Mouse (Mus musculus) erythroid progenitor cell, adult 5-6 weeks (primary cell): ENCODE measurements around the gene Gdf15. TPM values are rescaled to one million over a fixed set of nuclear protein-coding genes. Genes with fewer than 3 reads are reported as not detected.

ENCODE experiments used
- ATAC-seq: replicated peaks from 2 replicates; pipeline ENCODE4 v1.8.0; 2016; ENCODE audit warnings: moderate number of reproducible peaks, mild to moderate bottlenecking, moderate TSS enrichment, inconsistent platforms; ENCODE audit not compliant: poor library complexity, low FRiP score, severe bottlenecking
- total RNA-seq, 2 experiments: library from RNA; stranded (forward) in 1 of 2; stranded (reverse) in 1 of 2; fragments of 150-400 nt in 1 of 2; fragments of 186-747, 209-891 nt in 1 of 2; gene quantifications; 2 replicates each; pipeline versions ENCODE4 v1.2.3 to v1.2.4; 2015 to 2017; ENCODE audit warnings: low replicate concordance in 2 of 2

The Gdf15 gene
- total RNA-seq, 2 experiments from 2014 or later = not detected

- ATAC-seq = no peak
Observed at GRCm38 (mm10) chr8:70634066-70634465, 1.8 kb upstream of the Gdf15 start.

DNA sequence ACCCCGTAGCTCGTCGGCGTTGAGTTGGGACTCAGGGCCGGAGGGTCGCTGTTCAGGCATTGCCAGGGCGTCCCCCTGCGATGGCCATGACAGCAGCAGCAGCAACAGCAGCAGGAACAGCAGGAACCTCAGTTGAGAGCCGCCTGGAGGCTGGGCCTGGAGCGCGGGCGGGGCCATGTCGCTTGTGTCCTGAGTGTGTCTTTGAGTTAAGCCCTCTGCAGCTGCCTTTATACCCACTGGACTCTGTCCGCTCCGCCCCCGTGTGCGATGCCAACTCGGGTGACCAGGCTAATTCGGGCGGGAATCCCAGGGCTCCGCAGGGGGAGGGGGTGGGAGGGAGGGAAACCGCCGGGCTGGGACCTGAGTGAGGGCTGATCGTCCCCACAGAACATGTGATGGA is 820 bp downstream of the Gdf15 start:
- ATAC-seq = no peak

DNA sequence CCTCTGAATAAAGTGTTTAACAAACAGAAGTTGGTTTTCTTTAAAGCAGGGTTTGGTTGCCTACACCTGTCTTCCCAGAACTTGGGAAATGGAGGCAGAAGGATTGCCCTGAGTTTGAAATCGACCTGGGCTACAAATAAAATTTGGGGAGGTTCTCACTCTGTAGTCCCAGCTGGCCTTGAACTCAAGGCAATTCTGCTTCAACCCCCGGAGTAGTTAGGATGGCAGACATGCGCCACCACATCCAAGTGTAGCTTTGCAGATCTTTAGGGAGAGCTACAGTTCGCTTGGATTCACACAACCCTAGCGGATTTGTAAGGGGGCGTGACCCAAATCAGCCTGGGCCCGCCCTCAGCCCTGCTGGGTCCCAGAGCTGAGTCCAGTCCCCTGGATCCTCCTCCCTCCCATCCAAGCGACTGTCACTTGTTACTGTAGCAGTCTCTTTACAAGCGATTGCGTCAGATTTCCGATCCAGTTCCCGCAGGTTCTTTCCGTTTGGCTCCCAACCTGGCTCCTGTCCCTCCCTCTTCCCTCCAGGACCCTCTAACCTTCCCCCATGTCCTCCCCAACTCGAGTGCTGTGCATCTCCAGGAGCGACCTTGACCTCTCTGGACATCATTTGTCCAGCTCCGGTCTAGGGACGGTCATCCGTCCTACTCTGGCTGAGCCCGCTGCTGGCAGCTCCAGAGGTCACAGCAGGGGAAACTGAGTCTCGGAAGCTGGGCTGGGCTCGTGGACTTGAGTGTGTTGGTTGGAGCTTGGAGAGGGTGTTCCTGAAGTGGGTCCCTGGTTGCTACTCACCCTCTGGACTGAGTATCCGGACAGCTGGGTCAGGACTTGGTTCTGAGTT is 1.5 kb downstream of the Gdf15 start:
- no peak for ATAC-seq

GRCm38 (mm10) chr8:70629574-70630531 is 2.4 kb downstream of the Gdf15 start:
- peak; percentile 75 for ATAC-seq

DNA sequence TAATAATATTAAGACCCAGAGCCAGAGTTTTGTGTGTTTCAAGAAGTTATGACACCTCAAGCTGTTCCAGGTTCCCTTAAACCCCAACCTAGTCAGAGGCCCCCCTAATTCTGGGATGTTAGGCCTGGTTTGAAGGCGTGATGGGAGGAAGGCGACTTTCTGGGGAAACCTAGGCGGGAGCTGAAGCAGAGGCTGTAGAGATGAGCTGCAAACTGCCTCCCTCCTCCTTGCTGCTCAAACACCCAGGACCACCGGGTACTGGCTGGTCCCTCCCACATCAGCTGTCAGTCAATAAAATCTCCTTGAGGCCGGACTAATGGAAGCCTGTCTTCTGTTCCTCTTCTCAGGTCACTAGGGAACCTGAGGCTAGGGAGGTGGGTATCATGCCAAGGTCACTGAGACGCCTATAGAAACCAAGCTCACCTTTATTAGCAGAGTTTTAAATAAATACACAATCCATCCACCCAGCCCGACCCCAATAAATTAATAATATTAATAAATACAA is 3.2 kb downstream of the Gdf15 start:
- ATAC-seq = no peak

GRCm38 (mm10) chr8:70627041-70627440 is 5.2 kb downstream of the Gdf15 start:
- no peak for ATAC-seq

GRCm38 (mm10) chr8:70625104-70625503 is 7.2 kb downstream of the Gdf15 start:
- no peak for ATAC-seq

DNA sequence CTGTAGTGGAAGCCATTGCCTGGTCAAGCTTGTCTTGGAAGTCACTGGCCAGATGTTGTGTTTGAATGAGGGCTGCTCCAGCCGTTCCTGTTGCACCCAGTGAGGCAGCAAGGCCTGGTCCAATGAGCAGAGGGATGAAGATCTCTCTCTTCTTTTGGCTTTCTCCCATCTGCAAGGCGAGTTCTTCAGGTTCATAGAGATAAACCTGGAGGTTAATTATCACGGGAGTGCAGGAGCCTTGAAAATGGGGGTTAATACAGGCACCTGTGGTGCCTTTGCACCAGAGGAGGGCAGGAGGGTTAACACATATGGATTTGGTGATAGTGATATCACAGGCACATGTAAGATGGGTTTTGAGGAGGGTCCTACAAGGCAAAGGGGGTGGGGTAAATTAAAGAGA is 10.0 kb downstream of the Gdf15 start:
- peak; percentile 62 for ATAC-seq

GRCm38 (mm10) chr8:70618888-70619334 is 13.3 kb downstream of the Gdf15 start:
- ATAC-seq = peak; percentile 82

DNA sequence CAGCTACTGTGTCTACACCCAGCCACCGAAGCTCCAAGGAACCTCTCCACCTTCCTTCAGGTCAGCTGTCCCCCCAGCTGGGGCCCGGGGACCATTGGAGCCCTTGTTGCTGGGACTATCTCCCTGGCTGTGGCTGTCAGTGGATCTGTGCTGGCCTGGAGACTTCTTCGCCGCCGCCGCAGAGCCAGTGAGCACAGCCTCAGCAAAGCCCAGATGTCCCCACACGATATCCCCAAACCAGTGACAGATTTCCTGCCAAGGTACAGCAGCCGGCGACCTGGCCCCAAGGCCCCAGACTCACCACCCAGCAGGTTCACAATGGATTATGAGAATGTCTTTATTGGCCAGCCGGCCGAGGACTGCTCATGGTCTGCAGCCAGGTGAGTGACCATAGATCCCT is 14.3 kb downstream of the Gdf15 start:
- no peak for ATAC-seq

DNA sequence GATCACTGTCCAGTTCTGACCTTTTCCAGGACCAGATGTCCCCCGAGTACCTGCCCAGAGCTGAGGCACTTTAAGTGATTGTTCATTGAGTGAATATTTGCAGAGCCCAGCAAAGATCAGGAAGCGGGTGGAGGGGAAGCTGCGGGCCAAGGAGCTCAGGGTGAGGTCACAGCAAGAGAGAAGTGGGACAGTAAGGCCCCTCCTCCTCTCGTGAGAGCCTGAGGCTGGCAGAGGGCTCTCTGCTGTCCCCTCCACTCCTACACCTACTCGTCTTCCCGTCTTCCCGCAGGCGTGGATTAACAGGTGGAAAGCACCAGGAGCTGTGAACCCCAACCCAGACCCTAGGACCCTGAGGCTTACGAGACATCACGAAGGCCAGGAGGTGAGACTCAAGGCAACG is 15.6 kb downstream of the Gdf15 start:
- no peak for ATAC-seq

DNA sequence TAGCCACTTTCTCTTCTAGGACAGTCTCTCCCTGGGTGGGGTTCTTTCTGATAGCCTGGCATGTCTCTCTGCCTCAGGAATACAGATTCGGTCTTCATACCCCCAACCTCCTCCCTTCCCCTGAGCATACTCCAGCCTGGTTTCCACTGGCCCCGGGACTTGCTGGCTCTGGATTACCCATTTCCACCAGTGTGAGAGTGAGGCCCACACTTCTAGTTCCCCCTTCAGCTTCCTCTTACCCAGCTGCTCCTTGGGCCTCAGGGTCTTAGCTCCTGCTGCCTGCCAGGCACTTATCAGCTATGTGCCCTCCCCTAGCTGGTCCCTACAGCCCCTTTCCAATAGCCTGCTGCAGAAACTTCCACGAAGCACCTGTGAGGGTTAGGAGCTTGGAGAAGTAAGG is 16.4 kb downstream of the Gdf15 start, which contains the start of gene Lrrc25:
TSS of gene Lrrc25 (plus strand) at position 262 of the 400 bp plus-strand sequence.
- ATAC-seq = no peak

DNA sequence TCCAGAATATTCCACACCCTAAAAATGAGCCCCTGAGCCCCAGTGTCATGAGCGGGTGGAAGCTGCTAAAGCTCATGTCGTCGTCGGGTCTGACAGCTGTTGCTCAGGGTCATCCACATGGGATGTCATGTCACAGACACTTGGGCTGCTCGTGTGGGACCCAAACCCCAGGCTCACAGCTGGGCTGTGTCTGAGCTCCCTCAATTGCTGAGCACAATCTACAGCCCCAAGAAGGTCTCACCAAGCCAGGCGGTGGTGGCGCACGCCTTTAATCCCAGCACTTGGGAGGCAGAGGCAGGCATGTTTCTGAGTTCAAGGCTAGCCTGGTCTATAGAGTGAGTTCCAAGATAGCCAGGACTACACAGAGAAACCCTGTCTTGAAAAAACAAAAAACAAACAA is 17.0 kb downstream of the Gdf15 start:
- no peak for ATAC-seq

DNA sequence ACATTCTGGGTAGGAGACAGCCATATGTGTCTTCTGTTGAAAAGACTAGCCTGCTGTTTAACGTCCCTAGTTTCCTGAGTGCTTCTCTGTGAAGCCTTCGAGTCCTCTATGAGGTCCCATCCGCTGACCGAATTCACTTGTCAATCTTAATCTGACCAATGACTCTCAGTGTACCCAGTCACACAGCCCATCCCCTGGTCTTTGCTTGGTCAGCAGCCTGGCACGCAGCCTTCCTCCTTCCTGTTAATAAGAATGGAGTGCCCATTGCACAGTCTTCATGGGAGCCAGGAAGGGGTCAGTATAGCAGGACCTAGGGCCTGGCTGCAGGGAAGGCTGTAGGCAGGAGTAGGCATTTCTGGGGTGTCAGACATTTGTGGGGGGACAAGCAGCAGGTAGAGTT is 17.8 kb downstream of the Gdf15 start:
- no peak for ATAC-seq

DNA sequence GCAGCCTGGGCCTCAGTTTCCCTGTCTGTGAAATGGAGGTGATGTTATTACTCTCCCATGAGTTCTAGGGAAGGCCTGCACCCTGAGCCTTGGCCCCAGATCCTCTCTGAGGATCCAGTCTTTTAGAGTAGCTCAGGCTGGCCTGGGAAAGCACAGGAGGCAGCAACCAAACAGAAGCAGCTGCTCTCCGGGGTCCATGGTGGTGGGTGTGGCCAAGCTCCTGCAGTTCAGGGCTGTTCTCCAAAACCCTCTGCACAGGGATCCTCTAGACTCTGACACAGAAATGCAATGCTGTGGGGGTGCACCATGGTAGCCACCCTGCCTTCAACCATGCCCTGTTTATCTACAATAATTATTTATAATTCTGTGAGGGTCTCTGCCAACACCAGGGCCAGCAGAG is 18.5 kb downstream of the Gdf15 start:
- no peak for ATAC-seq

GRCm38 (mm10) chr8:70611849-70612248 is 20.4 kb downstream of the Gdf15 start:
- peak; percentile 75 for ATAC-seq

- peak; percentile 68 for ATAC-seq
Observed at GRCm38 (mm10) chr8:70610796-70611771, 21.2 kb downstream of the Gdf15 start.

DNA sequence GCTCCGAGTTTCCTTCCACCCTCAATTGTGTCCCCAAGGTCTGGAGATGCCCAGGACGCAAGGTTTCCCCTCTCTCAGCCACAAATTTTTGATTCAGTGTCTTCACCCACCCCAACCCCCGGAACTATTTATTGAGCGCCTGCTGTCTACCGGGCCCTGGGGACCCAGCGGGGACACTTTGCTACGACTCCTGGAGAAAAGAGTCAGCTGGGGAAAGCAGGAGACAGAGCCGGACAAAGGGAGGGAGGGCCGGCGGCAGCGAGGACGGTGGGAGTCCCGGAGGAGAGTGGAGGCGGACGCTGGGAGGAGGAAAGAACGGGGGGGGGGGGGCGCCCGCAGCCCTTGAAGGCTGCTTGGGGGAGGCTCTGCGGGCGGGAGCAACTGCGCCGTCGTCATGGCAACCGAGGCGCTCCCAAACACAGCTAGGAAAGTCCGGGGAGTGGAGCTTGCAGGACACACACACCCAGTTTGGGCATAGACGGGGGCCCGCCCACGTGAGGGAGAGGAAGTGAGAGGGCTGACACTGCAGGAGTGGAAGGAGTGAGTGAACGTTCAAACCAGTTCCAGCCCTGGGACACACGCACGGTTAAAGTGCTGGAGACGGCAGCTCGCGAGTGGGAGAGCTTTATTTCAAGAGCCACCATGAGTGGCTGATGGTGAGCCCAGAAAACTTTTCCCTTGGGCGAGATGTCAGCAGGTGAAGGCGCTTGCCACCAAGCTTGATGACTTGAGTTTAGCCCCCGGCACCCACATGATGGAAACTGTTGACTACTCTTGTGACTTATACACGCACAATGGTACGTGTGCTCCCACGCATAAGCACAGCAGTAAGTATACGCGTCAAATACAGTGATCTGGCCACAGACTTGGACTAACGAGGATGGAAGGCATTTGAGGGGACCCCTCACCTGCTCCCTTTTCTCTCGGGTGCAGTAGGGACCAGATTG is 22.1 kb downstream of the Gdf15 start:
- ATAC-seq = peak; percentile 72
